Mouse (Mus musculus) MEL (cell line): ENCODE data around the gene Tchp.

Source experiments
- GATA1 ChIP-seq: IDR thresholded peaks from 2 replicates; pipeline ENCODE4 v1.6.1; 2011; ENCODE audit warnings: low read depth, low read length, improper control_type of control experiment
- POLR2A ChIP-seq, 2 experiments: IDR thresholded peaks; 2 replicates each; pipeline ENCODE4 v1.6.1; 2011 to 2012; ENCODE audit warnings: low read length in 2 of 2, mild to moderate bottlenecking in 2 of 2, control low read depth in 1 of 2, improper control_type of control experiment in 1 of 2, low read depth in 1 of 2, moderate library complexity in 1 of 2; ENCODE audit not compliant: control insufficient read depth in 1 of 2, insufficient read depth in 1 of 2, poor library complexity in 1 of 2

GRCm38 (mm10) chr5:114745581-114745980 lies 38.0 kb downstream of the Tchp start:
- no peak for TF ChIP-seq POLR2A (IDR thresholded peaks at IDR 0.05; ENCODE audit: control insufficient read depth in 1 of 2, insufficient read depth in 1 of 2, low read depth in 1 of 2, low read length in 2 of 2, poor library complexity in 1 of 2)
- TF ChIP-seq GATA1 = no peak
